Mouse (Mus musculus): Measurements from ENCODE around the gene Ndufa11. TPM values are rescaled to one million over a fixed set of nuclear protein-coding genes. Genes with fewer than 3 reads are reported as not detected.

The Ndufa11 gene
- 584 and 595 TPM in 2 replicates for polyA plus RNA-seq (2015; fragmentation: Nextera tagmentation; extraction: Ambion mirVana)

DNA sequence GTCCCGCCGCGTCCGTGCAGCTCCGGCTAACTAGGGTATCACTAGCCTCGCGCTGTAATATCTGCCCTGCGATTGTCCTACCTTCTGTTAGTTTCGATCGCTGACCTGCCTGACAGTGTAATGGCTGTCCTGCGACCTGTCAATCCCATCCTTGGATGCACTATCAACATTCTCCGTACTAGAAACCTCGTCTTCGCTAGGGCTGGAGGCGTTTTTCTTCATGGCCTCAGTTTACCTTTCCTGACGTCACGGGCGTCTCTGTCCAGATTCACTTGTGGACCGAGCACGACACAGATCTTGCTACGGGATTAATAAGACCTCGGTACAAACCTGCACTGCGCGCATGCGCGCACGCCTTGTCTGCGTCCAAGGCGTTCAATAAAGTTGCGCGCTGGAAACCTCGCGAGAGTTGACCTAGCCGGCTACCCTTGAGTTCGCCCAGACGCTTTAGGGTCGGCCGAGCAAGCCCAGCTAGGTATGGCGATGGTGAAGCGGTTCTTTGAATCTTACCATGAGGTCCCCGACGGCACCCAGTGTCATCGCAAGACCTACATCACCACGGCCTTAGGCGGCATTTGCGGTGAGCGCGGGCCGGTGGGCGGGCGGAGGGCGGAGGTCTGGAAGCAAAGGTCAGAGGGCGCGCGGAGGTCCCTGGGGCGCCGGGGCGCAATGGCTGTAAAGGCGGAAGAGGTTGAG lies at the start of gene Ndufa11, which contains the start of gene Vmac:
Gene Ndufa11 (plus strand): TSS at position 405 of the 696 bp plus-strand sequence.
Gene Vmac (minus strand): TSS at position 660 of the 696 bp plus-strand sequence.
- peak; percentile 79 for ATAC-seq (ENCODE audit: low FRiP score, low TSS enrichment)
- TF ChIP-seq CTCF (IDR thresholded peaks at IDR 0.05; ENCODE audit: low read depth) (no peak), EP300 (optimal IDR thresholded peaks at IDR 0.05) (peak; percentile 99)
- peak within 1 kb of the TSS; percentile 95 for H3K9ac ChIP-seq (ENCODE audit: low read length)

DNA sequence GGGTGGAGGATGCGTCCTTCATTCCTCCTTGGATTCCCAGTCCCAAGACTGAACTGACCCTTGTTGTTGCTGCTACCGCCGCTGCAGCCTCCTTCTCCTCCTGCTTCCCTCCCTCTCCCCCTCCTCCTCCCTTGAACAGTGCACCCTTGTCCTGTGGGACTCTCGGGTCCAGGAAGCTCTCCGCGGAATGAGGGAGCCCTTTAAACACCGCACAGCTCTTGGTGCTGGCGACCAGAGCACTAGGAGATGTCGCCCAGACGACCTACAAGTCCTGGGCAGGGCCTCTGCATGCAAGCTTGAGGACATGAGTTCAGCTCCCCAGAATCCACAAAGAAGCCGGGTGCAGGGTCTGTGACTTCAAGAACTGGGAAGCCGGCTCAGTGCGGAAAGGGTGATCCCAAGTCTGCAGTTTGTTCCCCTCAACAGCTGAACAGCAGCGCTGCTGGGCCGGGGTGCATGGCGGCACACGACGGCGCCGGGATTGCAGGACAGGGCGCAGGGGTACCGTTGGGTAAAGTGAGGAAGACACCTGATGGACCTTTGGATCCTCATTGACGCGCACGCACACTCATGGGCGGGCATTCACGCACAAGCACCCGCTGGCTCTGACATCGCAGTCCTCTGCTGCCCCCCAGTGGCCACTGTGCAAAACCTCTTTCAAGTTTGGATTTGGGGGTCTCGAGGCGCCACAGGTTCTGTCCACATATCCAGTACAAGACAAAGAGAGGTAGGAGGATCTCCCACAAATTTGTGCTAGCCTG lies 49.0 kb upstream of the Ndufa11 start:
- 3% methylated on average over 31 of the region's 31 CpGs for WGBS
- peak overlapping the region; percentile 47 for H3K9ac ChIP-seq (ENCODE audit: low read length)
- peak overlapping the region; percentile 33 for H3K4me3 ChIP-seq (ENCODE audit: low read depth, low read length)
- H3K9me3 ChIP-seq (ENCODE audit: control insufficient read depth, low read length) = no peaks in the 10 kb centered on the region
- peaks cover 7% of the 10 kb centered on the region; the same call in 1 of the 2 replicates for H3K4me1 ChIP-seq (replicated peaks; ENCODE audit: control insufficient read depth, insufficient read depth)
- H3K27me3 ChIP-seq (ENCODE audit: control insufficient read depth, insufficient read depth, low read length) = no peaks in the 10 kb centered on the region
- peak overlapping the region; percentile 65 for H3K4me2 ChIP-seq (replicated peaks; ENCODE audit: low read depth)
- TF ChIP-seq EP300 (optimal IDR thresholded peaks at IDR 0.05) (no peak), CTCF (IDR thresholded peaks at IDR 0.05; ENCODE audit: low read depth) (peak; percentile 97)
- no peak overlapping the region for H3K27ac ChIP-seq (replicated peaks)
- H3K36me3 ChIP-seq (ENCODE audit: control insufficient read depth, insufficient read depth, low read length) = no peaks in the 10 kb centered on the region
- DNase-seq (ENCODE audit: low spot score) (peak; percentile 88), ATAC-seq (ENCODE audit: low FRiP score, low TSS enrichment) (no peak)

More for the DNA sequence above, at the start of gene Ndufa11, which contains the start of gene Vmac:
- Histone ChIP-seq H3K27ac (replicated peaks) (peak within 1 kb of the TSS; percentile 87), H3K27me3 (ENCODE audit: control insufficient read depth, insufficient read depth, low read length) (no peaks in the 10 kb centered on the region), H3K9me3 (ENCODE audit: control insufficient read depth, low read length) (no peaks in the 10 kb centered on the region), H3K4me3 (ENCODE audit: low read depth, low read length) (peak within 1 kb of the TSS; percentile 86), H3K4me2 (replicated peaks; ENCODE audit: low read depth) (peak within 1 kb of the TSS; percentile 78), H3K36me3 (ENCODE audit: control insufficient read depth, insufficient read depth, low read length) (peaks cover 10% of the 10 kb centered on the region; the same call in 1 of the 2 replicates), H3K4me1 (replicated peaks; ENCODE audit: control insufficient read depth, insufficient read depth) (peaks cover 5% of the 10 kb centered on the region; the same call in 1 of the 2 replicates)
- peak; percentile 97 for DNase-seq (ENCODE audit: low spot score)
- under 1% methylated on average over 59 of the region's 59 CpGs for WGBS

GRCm38 (mm10) chr17:56669766-56670165 lies 47.8 kb upstream of the Ndufa11 start:
- 85% methylated on average over 8 of the region's 8 CpGs for WGBS
- H3K4me2 ChIP-seq (replicated peaks; ENCODE audit: low read depth) = no peak overlapping the region
- no peak overlapping the region for H3K9ac ChIP-seq (ENCODE audit: low read length)
- no peaks in the 10 kb centered on the region for H3K9me3 ChIP-seq (ENCODE audit: control insufficient read depth, low read length)
- no peaks in the 10 kb centered on the region for H3K36me3 ChIP-seq (ENCODE audit: control insufficient read depth, insufficient read depth, low read length)
- no peak overlapping the region for H3K27ac ChIP-seq (replicated peaks)
- H3K27me3 ChIP-seq (ENCODE audit: control insufficient read depth, insufficient read depth, low read length) = no peaks in the 10 kb centered on the region
- no peak for DNase-seq (ENCODE audit: low spot score)
- TF ChIP-seq EP300 (optimal IDR thresholded peaks at IDR 0.05) = no peak
- TF ChIP-seq CTCF (IDR thresholded peaks at IDR 0.05; ENCODE audit: low read depth) = no peak
- ATAC-seq (ENCODE audit: low FRiP score, low TSS enrichment) = no peak
- no peak overlapping the region for H3K4me3 ChIP-seq (ENCODE audit: low read depth, low read length)
- H3K4me1 ChIP-seq (replicated peaks; ENCODE audit: control insufficient read depth, insufficient read depth) = peaks cover 3% of the 10 kb centered on the region; the same call in 1 of the 2 replicates

GRCm38 (mm10) chr17:56672941-56673646 lies 44.5 kb upstream of the Ndufa11 start, which contains the start of gene Ranbp3:
Ranbp3 (plus strand) TSS chr17:56673294.
- no peaks in the 10 kb centered on the region for H3K9me3 ChIP-seq (ENCODE audit: control insufficient read depth, low read length)
- ATAC-seq (ENCODE audit: low FRiP score, low TSS enrichment) = peak; percentile 95
- peak within 1 kb of the TSS; percentile 91 for H3K4me2 ChIP-seq (replicated peaks; ENCODE audit: low read depth)
- peak within 1 kb of the TSS; percentile 96 for H3K9ac ChIP-seq (ENCODE audit: low read length)
- no peaks in the 10 kb centered on the region for H3K27me3 ChIP-seq (ENCODE audit: control insufficient read depth, insufficient read depth, low read length)
- H3K36me3 ChIP-seq (ENCODE audit: control insufficient read depth, insufficient read depth, low read length) = 0 out of 2 replicates have a peak, but pooled peaks cover 2% of the 10 kb centered on the region
- peak within 1 kb of the TSS; percentile 90 for H3K27ac ChIP-seq (replicated peaks)
- peaks cover 3% of the 10 kb centered on the region; the same call in 1 of the 2 replicates for H3K4me1 ChIP-seq (replicated peaks; ENCODE audit: control insufficient read depth, insufficient read depth)
- 1% methylated on average over 55 of the region's 66 CpGs for WGBS
- DNase-seq (ENCODE audit: low spot score) = peak; percentile 100
- peak within 1 kb of the TSS; percentile 92 for H3K4me3 ChIP-seq (ENCODE audit: low read depth, low read length)
- TF ChIP-seq EP300 (optimal IDR thresholded peaks at IDR 0.05) (no peak), CTCF (IDR thresholded peaks at IDR 0.05; ENCODE audit: low read depth) (no peak)

DNA sequence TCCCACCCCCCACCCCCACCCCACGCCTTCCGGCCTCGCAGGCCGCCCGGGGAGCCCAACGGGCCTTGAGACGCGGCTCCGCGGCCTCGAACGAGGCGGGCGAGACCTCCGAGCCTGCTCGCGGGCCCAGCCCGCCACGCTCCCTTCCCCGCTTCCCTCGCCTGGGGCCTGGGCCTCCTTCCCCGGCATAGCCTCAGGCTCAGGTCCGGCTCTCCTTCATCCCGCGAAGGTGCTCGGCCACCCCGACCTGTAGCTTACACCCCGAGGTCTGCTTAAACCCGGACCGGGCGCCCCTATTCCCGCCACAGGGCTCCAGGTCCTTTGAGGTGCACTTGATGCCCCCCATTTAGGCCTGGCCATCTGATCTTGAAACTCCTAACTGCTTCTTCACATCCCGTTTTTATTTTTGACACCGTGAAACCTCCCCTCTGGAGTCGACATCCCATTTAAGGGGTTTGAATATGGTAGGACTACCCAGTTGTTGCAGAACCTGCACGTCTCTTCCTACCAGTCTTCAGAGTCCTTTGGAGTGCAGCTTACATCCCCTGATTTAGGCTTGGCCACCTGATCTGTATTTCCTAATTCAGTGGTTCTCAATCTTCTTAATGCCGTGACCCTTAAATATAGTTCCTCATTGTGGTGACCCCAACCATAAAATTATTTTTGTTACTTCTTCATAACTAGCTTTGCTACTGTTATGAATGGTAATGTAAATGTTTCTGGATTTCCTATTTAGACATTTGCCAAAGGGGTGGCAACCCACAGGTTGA lies 43.7 kb upstream of the Ndufa11 start:
- 1% methylated on average over 32 of the region's 37 CpGs for WGBS
- TF ChIP-seq EP300 (optimal IDR thresholded peaks at IDR 0.05) (no peak), CTCF (IDR thresholded peaks at IDR 0.05; ENCODE audit: low read depth) (no peak)
- H3K27me3 ChIP-seq (ENCODE audit: control insufficient read depth, insufficient read depth, low read length) = no peaks in the 10 kb centered on the region
- 0 out of 2 replicates have a peak, but pooled peaks cover 2% of the 10 kb centered on the region for H3K36me3 ChIP-seq (ENCODE audit: control insufficient read depth, insufficient read depth, low read length)
- H3K9ac ChIP-seq (ENCODE audit: low read length) = peak overlapping the region; percentile 96
- no peaks in the 10 kb centered on the region for H3K9me3 ChIP-seq (ENCODE audit: control insufficient read depth, low read length)
- peak overlapping the region; percentile 92 for H3K4me3 ChIP-seq (ENCODE audit: low read depth, low read length)
- ATAC-seq (ENCODE audit: low FRiP score, low TSS enrichment) (peak; percentile 11; the same call in 1 of the 2 replicates), DNase-seq (ENCODE audit: low spot score) (no peak)
- H3K4me1 ChIP-seq (replicated peaks; ENCODE audit: control insufficient read depth, insufficient read depth) = no peaks in the 10 kb centered on the region; the same call in 1 of the 2 replicates
- peak overlapping the region; percentile 91 for H3K4me2 ChIP-seq (replicated peaks; ENCODE audit: low read depth)
- peak overlapping the region; percentile 88 for H3K27ac ChIP-seq (replicated peaks)

All from stomach, postnatal 0 days (tissue).